ENCODE assay signal across 8 mouse cellular contexts in genomic region chr9:85749142-85749921, GRCm38 (mm10). TPM values are rescaled to one million over a fixed set of nuclear protein-coding genes. Genes with fewer than 3 reads are reported as not detected.
A peak's percentile ranks its signal among the peaks of the same experiment; 100 is the strongest.
DNase-seq lines count a peak whose midpoint lies in the region; ATAC-seq and TF ChIP-seq lines count a peak whose summit lies in the region.

Gene Ibtk (minus strand): TSS chr9:85749334.

- peaks cover 19% of the 10 kb centered on the region; the same call in 1 of the 2 replicates for H3K4me1 ChIP-seq in hindbrain, embryonic 14.5 days (replicated peaks; ENCODE audit: control insufficient read depth, insufficient read depth, low read length)

- peak within 1 kb of the TSS; percentile 74 for H3K4me3 ChIP-seq in hindbrain, embryonic 14.5 days (replicated peaks; ENCODE audit: low read length)

- POLR2A ChIA-PET in Patski (lab: Charles Lee) = interaction anchor here (0.5 to 0.7 kb wide), 2 partner anchors 19 to 822 kb away, joined by 3 to 9 read pairs; partner anchors contain the start of gene Pgm3

- TF ChIP-seq CTCF in Patski (IDR thresholded peaks at IDR 0.05) = peak; percentile 20

- no peaks in the 10 kb centered on the region for H3K36me3 ChIP-seq in hindbrain, embryonic 14.5 days (replicated peaks; ENCODE audit: control insufficient read depth, insufficient read depth)

- peak within 1 kb of the TSS; percentile 70 for H3K4me2 ChIP-seq in hindbrain, embryonic 14.5 days (replicated peaks)

- ATAC-seq in Patski = peak; percentile 93
- peak; percentile 99 for ATAC-seq in hindbrain, embryonic 14.5 days (ENCODE audit: low FRiP score)

- peak within 1 kb of the TSS; percentile 96 for H3K27ac ChIP-seq in hindbrain, embryonic 14.5 days

- DNase-seq in Patski (ENCODE audit: low read depth, low spot score) = peak; percentile 84
- DNase-seq in cerebellum, postnatal 14 days = peak; percentile 99 to 100
- DNase-seq in frontal cortex, postnatal 14 days (ENCODE audit: low spot score in 2 of 2) = peak; percentile 95 to 99
- peak; percentile 98 for DNase-seq in hindbrain, embryonic 14.5 days (ENCODE audit: low spot score)
- peak; percentile 98 to 99 for DNase-seq in layer of hippocampus, postnatal 36 days
- peak; percentile 98 for DNase-seq in lung, postnatal 36 days
- DNase-seq in retina, postnatal 1 day = peak; percentile 97
- peak; percentile 96 to 98 for DNase-seq in urinary bladder, adult 18-20 months (ENCODE audit: low spot score in 2 of 2)

- no peaks in the 10 kb centered on the region for H3K27me3 ChIP-seq in Patski
- H3K27me3 ChIP-seq in hindbrain, embryonic 14.5 days (ENCODE audit: control insufficient read depth, insufficient read depth, low read length) = no peaks in the 10 kb centered on the region

- WGBS in hindbrain, embryonic 14.5 days = under 1% methylated on average over 52 of the region's 52 CpGs

- no peaks in the 10 kb centered on the region for H3K9me3 ChIP-seq in hindbrain, embryonic 14.5 days (ENCODE audit: control insufficient read depth, low read length)

- peak within 1 kb of the TSS; percentile 86 for H3K9ac ChIP-seq in hindbrain, embryonic 14.5 days

- in situ Hi-C loops in Patski (cut with MboI; ENCODE audit: low pct_unique_long_range_greater_than_20kb) = no loop called here

- CTCF ChIA-PET in Patski (lab: Charles Lee) = interaction anchor here (1.0 kb wide), 1 partner anchor 9 kb away, joined by 3 read pairs; no protein-coding TSS in a partner anchor

RNA-seq across cellular contexts. Expression of gene Ibtk, which starts in this region (rescaled TPM):
- polyA plus RNA-seq in Patski (2021) = 28.1 TPM
- polyA plus RNA-seq in hindbrain, embryonic 14.5 days (2014; fragmentation: Nextera tagmentation; extraction: Ambion mirVana) = 37.3 and 39.0 TPM in 2 replicates
- 10 to 100 TPM; 23.4 to 28.0 TPM for total RNA-seq in layer of hippocampus, postnatal 36 days (2021)

Comparison
In these comparisons a context has a peak if more than half of its experiments do, and no peak if none do; other contexts are left out.
1. Peak in every context shown above with its lines: DNase-seq, ATAC-seq, H3K4me3 ChIP-seq and H3K27ac ChIP-seq.